Mouse (Mus musculus) myocyte (in vitro differentiated cells): ENCODE results near the gene Pard6b. TPM values are rescaled to one million over a fixed set of nuclear protein-coding genes. Genes with fewer than 3 reads are reported as not detected.

ENCODE experiments used
- H3K27me3 ChIP-seq: one replicate; pipeline ENCODE4 v1.6.1; 2011; ENCODE audit not compliant: control insufficient read depth, insufficient read depth, insufficient read length
- H3K36me3 ChIP-seq: one replicate; pipeline ENCODE4 v1.6.1; 2011; ENCODE audit not compliant: control insufficient read depth, insufficient read depth
- H3K4me2 ChIP-seq: one replicate; pipeline ENCODE4 v1.6.1; 2011; ENCODE audit warnings: low read depth, control low read depth
- H3K4me3 ChIP-seq: one replicate; pipeline ENCODE4 v1.5.1; 2011; ENCODE audit warnings: mild to moderate bottlenecking, control low read depth, moderate library complexity
- H3K79me2 ChIP-seq: one replicate; pipeline ENCODE4 v1.6.1; 2011; ENCODE audit not compliant: control insufficient read depth, insufficient read depth
- H3ac ChIP-seq: one replicate; pipeline ENCODE4 v1.6.1; 2011; ENCODE audit not compliant: control insufficient read depth, insufficient read length
- CEBPB ChIP-seq: IDR thresholded peaks from 2 replicates; pipeline ENCODE4 v1.6.1; 2011; ENCODE audit warnings: mild to moderate bottlenecking, moderate library complexity; ENCODE audit not compliant: poor library complexity, insufficient read depth, severe bottlenecking
- E2F4 ChIP-seq: IDR thresholded peaks from one replicate; pipeline ENCODE4 v1.6.1; 2011; ENCODE audit warnings: mild to moderate bottlenecking, control low read depth, moderate library complexity; ENCODE audit not compliant: insufficient read depth
- MAX ChIP-seq: IDR thresholded peaks from one replicate; pipeline ENCODE4 v1.6.1; 2011; ENCODE audit warnings: low read depth, mild to moderate bottlenecking, control low read depth
- MYOD1 ChIP-seq, 3 experiments: IDR thresholded peaks; one replicate each; pipeline ENCODE4 v1.6.1; 2011; ENCODE audit warnings: control low read depth in 2 of 3, low read depth in 2 of 3, mild to moderate bottlenecking in 2 of 3, moderate library complexity in 1 of 3; ENCODE audit not compliant: insufficient read length in 2 of 3, control insufficient read depth in 1 of 3
- MYOG ChIP-seq, 3 experiments: IDR thresholded peaks; one replicate each; pipeline ENCODE4 v1.6.1; 2011; ENCODE audit warnings: control low read depth in 2 of 3, low read depth in 2 of 3, mild to moderate bottlenecking in 2 of 3; ENCODE audit not compliant: insufficient read length in 2 of 3, control insufficient read depth in 1 of 3, insufficient read depth in 1 of 3
- POLR2A ChIP-seq: IDR thresholded peaks from one replicate; pipeline ENCODE4 v1.6.1; 2011; ENCODE audit warnings: low read depth, mild to moderate bottlenecking, control low read depth, moderate library complexity; ENCODE audit not compliant: insufficient read length
- POLR2AphosphoS2 ChIP-seq: IDR thresholded peaks from one replicate; pipeline ENCODE4 v1.6.1; 2011; ENCODE audit warnings: low read depth, control low read depth; ENCODE audit not compliant: insufficient read length
- REST ChIP-seq: IDR thresholded peaks from one replicate; pipeline ENCODE4 v1.6.1; 2011; ENCODE audit warnings: mild to moderate bottlenecking, control low read depth, moderate library complexity; ENCODE audit not compliant: insufficient read depth, insufficient read length
- SRF ChIP-seq: IDR thresholded peaks from one replicate; pipeline ENCODE4 v1.6.1; 2011; ENCODE audit warnings: low read depth; ENCODE audit not compliant: control insufficient read depth, insufficient read length
- TCF12 ChIP-seq: IDR thresholded peaks from one replicate; pipeline ENCODE4 v1.6.1; 2011; ENCODE audit warnings: mild to moderate bottlenecking, control low read depth; ENCODE audit not compliant: poor library complexity, insufficient read depth, severe bottlenecking
- TCF3 ChIP-seq: IDR thresholded peaks from one replicate; pipeline ENCODE4 v1.6.1; 2011; ENCODE audit warnings: low read depth, control low read depth; ENCODE audit not compliant: insufficient read length
- USF1 ChIP-seq: IDR thresholded peaks from one replicate; pipeline ENCODE4 v1.6.1; 2011; ENCODE audit warnings: low read depth, mild to moderate bottlenecking, control low read depth, moderate library complexity
- polyA plus RNA-seq: library from polyadenylated mRNA; unstranded; fragments of >200 nt; fragmentation: generic; extraction: Trizol; gene quantifications from one replicate; pipeline ENCODE4 v1.2.1, GENCODE M21; 2012; ENCODE audit warnings: missing spikeins

Gene Pard6b
- polyA plus RNA-seq, 1 experiment = 0.11 TPM

- H3K4me2 ChIP-seq = no peak overlapping the region
- H3ac ChIP-seq = no peak overlapping the region
- no peaks in the 10 kb centered on the region for H3K79me2 ChIP-seq
- TF ChIP-seq MAX (no peak), POLR2AphosphoS2 (no peak), REST (no peak), TCF3 (no peak), TCF12 (no peak), E2F4 (no peak), SRF (no peak), USF1 (no peak), MYOD1 (IDR thresholded peaks at IDR 0.05; ENCODE audit: control insufficient read depth in 1 of 3, insufficient read length in 2 of 3, low read depth in 2 of 3) (no peak), POLR2A (no peak), MYOG (IDR thresholded peaks at IDR 0.05; ENCODE audit: control insufficient read depth in 1 of 3, insufficient read depth in 1 of 3, insufficient read length in 2 of 3, low read depth in 2 of 3) (no peak), CEBPB (no peak)
- no peak overlapping the region for H3K4me3 ChIP-seq
- no peaks in the 10 kb centered on the region for H3K36me3 ChIP-seq
- H3K27me3 ChIP-seq = no peaks in the 10 kb centered on the region
Measured at GRCm38 (mm10) chr2:168130046-168130445, 49.2 kb downstream of the Pard6b start.

GRCm38 (mm10) chr2:168137161-168137560 lies 56.4 kb downstream of the Pard6b start:
- Histone ChIP-seq H3K4me2 (no peak overlapping the region), H3K4me3 (no peak overlapping the region), H3K27me3 (no peaks in the 10 kb centered on the region), H3K36me3 (no peaks in the 10 kb centered on the region), H3ac (no peak overlapping the region), H3K79me2 (no peaks in the 10 kb centered on the region)
- TF ChIP-seq POLR2AphosphoS2 = no peak
- TF ChIP-seq MAX = no peak
- TF ChIP-seq MYOD1 (IDR thresholded peaks at IDR 0.05; ENCODE audit: control insufficient read depth in 1 of 3, insufficient read length in 2 of 3, low read depth in 2 of 3) = no peak
- no peak for TF ChIP-seq SRF
- TF ChIP-seq USF1 = no peak
- TF ChIP-seq MYOG (IDR thresholded peaks at IDR 0.05; ENCODE audit: control insufficient read depth in 1 of 3, insufficient read depth in 1 of 3, insufficient read length in 2 of 3, low read depth in 2 of 3) = no peak
- no peak for TF ChIP-seq POLR2A
- TF ChIP-seq REST = no peak
- no peak for TF ChIP-seq TCF12
- TF ChIP-seq CEBPB = no peak
- TF ChIP-seq E2F4 = no peak

- no peak overlapping the region for H3K4me3 ChIP-seq
- no peak overlapping the region for H3K4me2 ChIP-seq
- no peaks in the 10 kb centered on the region for H3K36me3 ChIP-seq
- no peaks in the 10 kb centered on the region for H3K27me3 ChIP-seq
- H3K79me2 ChIP-seq = no peaks in the 10 kb centered on the region
- TF ChIP-seq TCF3 (no peak), POLR2AphosphoS2 (no peak), E2F4 (no peak), TCF12 (no peak), MYOD1 (IDR thresholded peaks at IDR 0.05; ENCODE audit: control insufficient read depth in 1 of 3, insufficient read length in 2 of 3, low read depth in 2 of 3) (no peak), CEBPB (no peak), REST (no peak), USF1 (no peak), SRF (no peak), MYOG (IDR thresholded peaks at IDR 0.05; ENCODE audit: control insufficient read depth in 1 of 3, insufficient read depth in 1 of 3, insufficient read length in 2 of 3, low read depth in 2 of 3) (no peak), POLR2A (no peak), MAX (no peak)
- H3ac ChIP-seq = no peak overlapping the region
Measured at GRCm38 (mm10) chr2:168143794-168144193, 63.0 kb downstream of the Pard6b start.

GRCm38 (mm10) chr2:168145437-168145836 lies 64.6 kb downstream of the Pard6b start:
- Histone ChIP-seq H3K79me2 (no peaks in the 10 kb centered on the region), H3K36me3 (no peaks in the 10 kb centered on the region), H3ac (no peak overlapping the region), H3K4me2 (no peak overlapping the region), H3K27me3 (no peaks in the 10 kb centered on the region), H3K4me3 (no peak overlapping the region)
- TF ChIP-seq USF1 (no peak), POLR2AphosphoS2 (no peak), MYOG (IDR thresholded peaks at IDR 0.05; ENCODE audit: control insufficient read depth in 1 of 3, insufficient read depth in 1 of 3, insufficient read length in 2 of 3, low read depth in 2 of 3) (no peak), TCF12 (no peak), REST (no peak), POLR2A (no peak), TCF3 (no peak), SRF (no peak), CEBPB (no peak), MAX (no peak), MYOD1 (IDR thresholded peaks at IDR 0.05; ENCODE audit: control insufficient read depth in 1 of 3, insufficient read length in 2 of 3, low read depth in 2 of 3) (no peak), E2F4 (no peak)
